Mouse (Mus musculus) embryo, embryonic 11.5 days (tissue): Measurements from ENCODE around the gene Olfr727.

ENCODE experiments used
- DNase-seq: peaks from one replicate; pipeline ENCODE4 v3.0.0-alpha.2; 2012; ENCODE audit warnings: low read depth, low spot score

The Olfr727 gene

DNA sequence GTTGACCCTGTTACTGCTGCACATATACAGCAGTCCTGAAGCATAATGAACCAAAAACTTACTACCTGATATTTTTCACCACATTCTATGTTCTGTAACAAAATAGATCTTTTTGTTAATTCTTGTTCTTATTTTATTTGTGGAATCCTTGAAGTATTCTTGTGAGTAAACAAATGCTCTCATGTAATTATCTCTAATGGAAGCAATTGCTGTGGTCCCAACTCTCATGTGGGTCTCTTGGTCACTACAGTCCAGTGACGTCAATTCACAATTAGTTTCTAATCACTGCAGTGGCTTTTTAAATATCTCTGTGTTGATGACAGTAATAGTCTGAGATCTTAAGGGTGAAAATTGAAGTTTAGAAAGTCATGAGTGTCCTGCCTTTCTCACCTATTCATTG, at the start of gene Olfr727:
Gene Olfr727, plus strand, starts transcription at position 301 of the 400 bp plus-strand sequence.
- no peak for DNase-seq

DNA sequence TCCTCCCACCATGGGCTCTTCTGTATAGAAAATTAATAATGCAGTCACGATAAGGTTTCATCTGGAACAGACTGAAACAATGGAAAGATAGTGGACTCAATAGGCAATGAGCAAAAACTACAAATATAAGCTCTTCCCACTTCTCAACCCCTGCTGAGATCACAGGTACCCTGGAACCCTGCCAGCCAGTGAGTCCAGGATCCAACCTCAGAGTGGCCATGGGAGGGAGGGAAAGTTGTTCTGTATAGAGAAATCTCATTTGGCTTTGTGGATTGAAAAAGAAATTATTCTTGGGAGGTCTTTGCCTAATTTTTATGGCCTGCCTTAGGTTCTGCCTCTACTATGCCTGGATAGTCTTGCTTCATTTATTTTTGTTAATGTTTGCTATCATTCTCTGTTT, 32.1 kb upstream of the Olfr727 start, which contains the start of gene Olfr726:
Gene Olfr726, minus strand, starts transcription at position 101 of the 400 bp plus-strand sequence.
- no peak for DNase-seq

DNA sequence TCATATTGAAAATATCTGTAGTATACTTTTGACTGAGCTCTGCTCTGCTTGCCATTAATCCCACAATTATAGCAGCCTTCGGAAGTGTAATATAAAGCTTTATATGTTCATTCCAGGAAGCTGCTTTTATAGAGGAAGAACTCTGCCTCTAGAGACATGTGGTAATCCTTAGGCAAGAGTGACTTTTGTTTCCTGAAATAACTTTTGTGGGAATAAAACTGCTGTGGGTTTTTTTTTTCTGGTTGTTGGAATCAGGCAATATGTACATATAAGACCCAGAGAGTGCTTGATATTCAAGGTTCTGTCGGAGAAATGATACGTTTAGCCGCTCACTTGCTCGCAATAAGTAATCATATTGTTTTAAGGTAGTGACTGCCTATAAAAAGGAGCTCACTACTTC, 19.6 kb downstream of the Olfr727 start, which contains the start of gene Olfr728:
Gene Olfr728, minus strand, starts transcription at position 101 of the 400 bp plus-strand sequence.
- no peak for DNase-seq

GRCm38 (mm10) chr14:50152810-50153209, 29.8 kb downstream of the Olfr727 start, which contains the start of gene Olfr729:
Olfr729 (minus strand) TSS chr14:50152910.
- no peak for DNase-seq
